17 mouse cellular contexts compared by ENCODE assay signal in genomic region chr8:86234696-86235095, GRCm38 (mm10).
DNase-seq lines count a peak whose midpoint lies in the region.
"Had no signal": no experiment of that assay in that cellular context is flagged by ENCODE, and none has a peak within 500 bp of the region (broad histone marks: within the 10 kb centered on the region; RNA-seq: fewer than 3 reads in every experiment).

No protein-coding gene starts in this region.

- H3K27me3 ChIP-seq in heart, embryonic 10.5 days (ENCODE audit: insufficient read depth, poor library complexity, severe bottlenecking), result no peaks in the 10 kb centered on the region
- H3K27me3 ChIP-seq: embryonic facial prominence, embryonic 13.5 days; embryonic facial prominence, embryonic 15.5 days; forebrain, embryonic 12.5 days had no signal

- H3K36me3 ChIP-seq in heart, embryonic 10.5 days, result no peaks in the 10 kb centered on the region
- H3K36me3 ChIP-seq: embryonic facial prominence, embryonic 13.5 days; embryonic facial prominence, embryonic 15.5 days; forebrain, embryonic 10.5 days; forebrain, embryonic 12.5 days had no signal

- H3K9me3 ChIP-seq in heart, embryonic 10.5 days, result no peaks in the 10 kb centered on the region
- H3K9me3 ChIP-seq: embryonic facial prominence, embryonic 13.5 days; embryonic facial prominence, embryonic 15.5 days; forebrain, embryonic 10.5 days; forebrain, embryonic 12.5 days had no signal

- H3K4me3 ChIP-seq in heart, embryonic 10.5 days, result no peak overlapping the region
- H3K4me3 ChIP-seq: embryonic facial prominence, embryonic 13.5 days; embryonic facial prominence, embryonic 15.5 days; erythroblast, embryonic 14.5 days; forebrain, embryonic 10.5 days; forebrain, embryonic 12.5 days had no signal

- H3K4me1 ChIP-seq in heart, embryonic 10.5 days, result no peaks in the 10 kb centered on the region
- H3K4me1 ChIP-seq: embryonic facial prominence, embryonic 13.5 days; embryonic facial prominence, embryonic 15.5 days; forebrain, embryonic 10.5 days; forebrain, embryonic 12.5 days had no signal

- intact Hi-C loops in heart, postnatal 36 days (cut with DNase I), result loop anchor here (5.0 kb wide), 1 partner anchor 87 kb away; no protein-coding TSS in a partner anchor

- WGBS in heart, embryonic 10.5 days, result 80% methylated on average over 4 of the region's 4 CpGs

- peak; percentile 2 for DNase-seq in cerebellum, adult 8-10 months
- DNase-seq in cerebellum, postnatal 14 days, result no peak
- peak; percentile 4 for DNase-seq in cerebellum, adult 9-11 months
- DNase-seq in cerebellum, postnatal 10 days, result no peak
- peak; percentile 65 for DNase-seq in heart, embryonic 10.5 days (ENCODE audit: low spot score)
- no peak for DNase-seq in heart, postnatal 36 days
- DNase-seq: adrenal gland, adult 8-10 months; adrenal gland, postnatal 25 days; cerebellum, adult 11-12 months; cerebellum, adult 2 months; cerebellum, postnatal 36 days; embryo, embryonic 11 days had no signal

- H3K27ac ChIP-seq in heart, embryonic 10.5 days, result no peak overlapping the region
- H3K27ac ChIP-seq: embryonic facial prominence, embryonic 13.5 days; embryonic facial prominence, embryonic 15.5 days; forebrain, embryonic 10.5 days; forebrain, embryonic 12.5 days had no signal

Comparison
In these comparisons a context has a peak if more than half of its experiments do, and no peak if none do; other contexts are left out.
1. DNase-seq: peak in cerebellum, adult 8-10 months (single experiment), cerebellum, adult 9-11 months (single experiment) and heart, embryonic 10.5 days (single experiment); none in cerebellum, postnatal 14 days (0 of 2), cerebellum, postnatal 10 days (0 of 2) and heart, postnatal 36 days (0 of 2).